Mouse (Mus musculus) liver, embryonic 14.5 days (tissue): ENCODE data around the gene Gm26620. TPM values are rescaled to one million over a fixed set of nuclear protein-coding genes. Genes with fewer than 3 reads are reported as not detected.

Experiments
- ATAC-seq: fragments of 200-750 bp; cut with Nextera tagmentation; 2 replicates; pipeline ENCODE4 v1.8.0; 2017; ENCODE audit warnings: moderate number of reproducible peaks, mild to moderate bottlenecking, moderate library complexity; ENCODE audit not compliant: insufficient read depth
- DNase-seq, 3 experiments: peaks; one replicate each; pipeline ENCODE4 v3.0.0-alpha.2; 2012 to 2013; ENCODE audit warnings: low read depth in 3 of 3, low spot score in 3 of 3
- H3K27ac ChIP-seq: fragments of 300-500 bp; sonication (generic); 2 replicates; pipeline ENCODE4 v1.5.1; 2014; ENCODE audit warnings: moderate library complexity, mild to moderate bottlenecking, control low read depth, inconsistent platforms
- H3K27me3 ChIP-seq: fragments of 300-500 bp; sonication (generic); 2 replicates; pipeline ENCODE4 v1.6.1; 2014; ENCODE audit warnings: mild to moderate bottlenecking, low read length, moderate library complexity; ENCODE audit not compliant: control insufficient read depth, insufficient read depth
- H3K36me3 ChIP-seq: fragments of 300-500 bp; sonication (generic); replicated peaks from 2 replicates; pipeline ENCODE4 v1.6.1; 2014; ENCODE audit warnings: low read depth; ENCODE audit not compliant: control insufficient read depth, insufficient read depth
- H3K4me1 ChIP-seq, 2 experiments: fragments of 200-500 bp in 1 of 2; fragments of 300-500 bp in 1 of 2; sonication (generic) in 1 of 2; replicated peaks; 2 replicates each; pipeline ENCODE4 v1.6.1; 2012 to 2014; ENCODE audit warnings: antibody characterized with exemption in 1 of 2, inconsistent platforms in 1 of 2, low read length in 1 of 2; ENCODE audit not compliant: control insufficient read depth in 2 of 2, insufficient read depth in 2 of 2
- H3K4me2 ChIP-seq: fragments of 300-500 bp; sonication (generic); 2 replicates; pipeline ENCODE4 v1.6.1; 2014; ENCODE audit warnings: low read depth, mild to moderate bottlenecking, control low read depth, moderate library complexity
- H3K4me3 ChIP-seq, 2 experiments: fragments of 200-500 bp in 1 of 2; fragments of 300-500 bp in 1 of 2; sonication (generic) in 1 of 2; 2 replicates each; pipeline ENCODE4 v1.5.1; 2012 to 2014; ENCODE audit warnings: low read depth in 2 of 2, low read length in 2 of 2, mild to moderate bottlenecking in 2 of 2, control low read depth in 1 of 2, inconsistent platforms in 1 of 2, moderate library complexity in 1 of 2; ENCODE audit not compliant: insufficient read depth in 1 of 2
- H3K9ac ChIP-seq: fragments of 300-500 bp; sonication (generic); replicated peaks from 2 replicates; pipeline ENCODE4 v1.6.1; 2014; ENCODE audit warnings: mild to moderate bottlenecking, control low read depth, moderate library complexity
- H3K9me3 ChIP-seq: fragments of 300-500 bp; sonication (generic); 2 replicates; pipeline ENCODE4 v1.6.1; 2016; ENCODE audit warnings: low read length, mixed read lengths; ENCODE audit not compliant: control insufficient read depth
- CTCF ChIP-seq: IDR thresholded peaks from 2 replicates; pipeline ENCODE4 v1.5.1; 2016; ENCODE audit warnings: antibody characterized with exemption, low read depth, control low read depth
- EP300 ChIP-seq: IDR thresholded peaks from 2 replicates; pipeline ENCODE4 v1.6.1; 2016; ENCODE audit warnings: antibody characterized with exemption, low read depth
- WGBS: fragments of 180-500 bp; shearing (Covaris S2); extraction: QIAGEN DNeasy Blood & Tissue Kit; methylation state at CpG from one replicate; pipeline ENCODE4 v1.1.7; 2014; ENCODE audit not compliant: insufficient replicate concordance; 5-methylcytosine and 5-hydroxymethylcytosine counted together
- polyA plus RNA-seq, 2 experiments: library from polyadenylated mRNA; depleted of rRNA in 1 of 2; stranded (reverse) in 1 of 2; unstranded in 1 of 2; fragments of >200 nt; fragmentation: Nextera tagmentation in 1 of 2; extraction: Ambion mirVana in 1 of 2; gene quantifications; 2 replicates each; pipeline versions ENCODE4 v1.2.1 to v1.2.3; 2012 to 2014

Gene Gm26620
- polyA plus RNA-seq, 2 experiments = 0.26 to 0.38 TPM

- Histone ChIP-seq H3K27ac (no peak overlapping the region), H3K4me1 (no peaks in the 10 kb centered on the region), H3K4me3 (peak overlapping the region; percentile 22 to 23; a peak in 3 of 4 replicates), H3K27me3 (peaks cover 37% of the 10 kb centered on the region), H3K9me3 (no peaks in the 10 kb centered on the region), H3K4me2 (peak overlapping the region; percentile 50), H3K36me3 (no peaks in the 10 kb centered on the region), H3K9ac (no peak overlapping the region; the same call in 1 of the 2 replicates)
- DNase-seq = no peak
- WGBS = 2% methylated on average over 71 of the region's 71 CpGs
- no peak for TF ChIP-seq CTCF
- no peak for TF ChIP-seq EP300
- no peak; the same call in 1 of the 2 replicates for ATAC-seq
Observed at GRCm38 (mm10) chr1:170907456-170908191, 22.8 kb downstream of the Gm26620 start.

GRCm38 (mm10) chr1:170908341-170908740 is 23.5 kb downstream of the Gm26620 start:
- ATAC-seq = no peak
- 9% methylated on average over 21 of the region's 21 CpGs for WGBS
- H3K9ac ChIP-seq = no peak overlapping the region

GRCm38 (mm10) chr1:170911907-170912660 is 27.2 kb downstream of the Gm26620 start:
- Histone ChIP-seq H3K4me2 (no peak overlapping the region), H3K4me1 (no peaks in the 10 kb centered on the region), H3K27me3 (peaks cover 24% of the 10 kb centered on the region), H3K27ac (no peak overlapping the region), H3K9ac (no peak overlapping the region), H3K36me3 (no peaks in the 10 kb centered on the region), H3K4me3 (no peak overlapping the region), H3K9me3 (no peaks in the 10 kb centered on the region)
- DNase-seq (no peak), ATAC-seq (no peak)
- TF ChIP-seq CTCF (no peak), EP300 (no peak)
- 51% methylated on average over 11 of the region's 11 CpGs for WGBS

More at GRCm38 (mm10) chr1:170908341-170908740, 23.5 kb downstream of the Gm26620 start:
- Histone ChIP-seq H3K27me3 (peaks cover 37% of the 10 kb centered on the region), H3K9me3 (no peaks in the 10 kb centered on the region), H3K36me3 (no peaks in the 10 kb centered on the region), H3K4me1 (no peaks in the 10 kb centered on the region), H3K27ac (no peak overlapping the region), H3K4me2 (peak overlapping the region; percentile 50), H3K4me3 (peak overlapping the region; percentile 22 to 23; a peak in 2 of 4 replicates)
- TF ChIP-seq EP300 (no peak), CTCF (no peak)
- DNase-seq = no peak

GRCm38 (mm10) chr1:170912891-170913615 is 28.2 kb downstream of the Gm26620 start, which contains the start of gene Fcrlb:
Gene Fcrlb, minus strand, starts transcription at chr1:170912941.
- Histone ChIP-seq H3K9ac (no peak within 1 kb of the TSS), H3K4me3 (no peak within 1 kb of the TSS), H3K4me1 (no peaks in the 10 kb centered on the region), H3K36me3 (no peaks in the 10 kb centered on the region), H3K9me3 (no peaks in the 10 kb centered on the region), H3K27me3 (peaks cover 14% of the 10 kb centered on the region), H3K4me2 (no peak within 1 kb of the TSS), H3K27ac (no peak within 1 kb of the TSS)
- DNase-seq (no peak), ATAC-seq (no peak)
- TF ChIP-seq EP300 (no peak), CTCF (no peak)
- WGBS = 39% methylated on average over 5 of the region's 5 CpGs

GRCm38 (mm10) chr1:170915657-170916056 is 30.8 kb downstream of the Gm26620 start:
- Histone ChIP-seq H3K36me3 (no peaks in the 10 kb centered on the region), H3K27me3 (no peaks in the 10 kb centered on the region), H3K27ac (no peak overlapping the region), H3K9ac (no peak overlapping the region), H3K4me3 (no peak overlapping the region), H3K4me2 (no peak overlapping the region), H3K4me1 (no peaks in the 10 kb centered on the region), H3K9me3 (no peaks in the 10 kb centered on the region)
- ATAC-seq (no peak), DNase-seq (no peak)
- WGBS = 56% methylated on average over 5 of the region's 5 CpGs
- no peak for TF ChIP-seq EP300
- TF ChIP-seq CTCF = no peak
